Mouse (Mus musculus): ENCODE data around the gene Gm49384.

Gene Gm49384

GRCm38 (mm10) chr12:69214393-69214792 lies 10.3 kb upstream of the Gm49384 start:
- H3K27me3 ChIP-seq (ENCODE audit: control insufficient read depth, insufficient read depth, low read length, poor library complexity, severe bottlenecking), result no peaks in the 10 kb centered on the region
- no peak for DNase-seq (ENCODE audit: low read depth, low spot score)
- no peaks in the 10 kb centered on the region for H3K36me3 ChIP-seq (ENCODE audit: control insufficient read depth, insufficient read depth, low read length, poor library complexity, severe bottlenecking)

- Histone ChIP-seq H3K36me3 (ENCODE audit: control insufficient read depth, insufficient read depth, low read length, poor library complexity, severe bottlenecking) (no peaks in the 10 kb centered on the region), H3K27me3 (ENCODE audit: control insufficient read depth, insufficient read depth, low read length, poor library complexity, severe bottlenecking) (no peaks in the 10 kb centered on the region)
- DNase-seq (ENCODE audit: low read depth, low spot score), result no peak
These were observed 9.2 kb upstream of the Gm49384 start for GRCm38 (mm10) chr12:69213186-69213777.

GRCm38 (mm10) chr12:69211057-69211456 lies 7.0 kb upstream of the Gm49384 start:
- Histone ChIP-seq H3K36me3 (ENCODE audit: control insufficient read depth, insufficient read depth, low read length, poor library complexity, severe bottlenecking) (no peaks in the 10 kb centered on the region; the same call in 1 of the 2 replicates), H3K27me3 (ENCODE audit: control insufficient read depth, insufficient read depth, low read length, poor library complexity, severe bottlenecking) (no peaks in the 10 kb centered on the region)
- DNase-seq (ENCODE audit: low read depth, low spot score), result peak; percentile 32

GRCm38 (mm10) chr12:69210056-69210979 lies 6.3 kb upstream of the Gm49384 start:
- DNase-seq (ENCODE audit: low read depth, low spot score), result no peak
- H3K36me3 ChIP-seq (ENCODE audit: control insufficient read depth, insufficient read depth, low read length, poor library complexity, severe bottlenecking), result no peaks in the 10 kb centered on the region; the same call in 1 of the 2 replicates
- no peaks in the 10 kb centered on the region for H3K27me3 ChIP-seq (ENCODE audit: control insufficient read depth, insufficient read depth, low read length, poor library complexity, severe bottlenecking)

- Histone ChIP-seq H3K36me3 (ENCODE audit: control insufficient read depth, insufficient read depth, low read length, poor library complexity, severe bottlenecking) (no peaks in the 10 kb centered on the region; the same call in 1 of the 2 replicates), H3K27me3 (ENCODE audit: control insufficient read depth, insufficient read depth, low read length, poor library complexity, severe bottlenecking) (no peaks in the 10 kb centered on the region)
- peak; percentile 30 for DNase-seq (ENCODE audit: low read depth, low spot score)
These were observed 4.5 kb upstream of the Gm49384 start for GRCm38 (mm10) chr12:69208520-69208919.

GRCm38 (mm10) chr12:69207926-69208325 lies 3.9 kb upstream of the Gm49384 start:
- DNase-seq (ENCODE audit: low read depth, low spot score), result no peak
- H3K27me3 ChIP-seq (ENCODE audit: control insufficient read depth, insufficient read depth, low read length, poor library complexity, severe bottlenecking), result no peaks in the 10 kb centered on the region

GRCm38 (mm10) chr12:69207396-69207795 lies 3.3 kb upstream of the Gm49384 start:
- DNase-seq (ENCODE audit: low read depth, low spot score), result no peak
- no peaks in the 10 kb centered on the region for H3K27me3 ChIP-seq (ENCODE audit: control insufficient read depth, insufficient read depth, low read length, poor library complexity, severe bottlenecking)
- H3K36me3 ChIP-seq (ENCODE audit: control insufficient read depth, insufficient read depth, low read length, poor library complexity, severe bottlenecking), result no peaks in the 10 kb centered on the region; the same call in 1 of the 2 replicates

More at GRCm38 (mm10) chr12:69207926-69208325, 3.9 kb upstream of the Gm49384 start:
- no peaks in the 10 kb centered on the region; the same call in 1 of the 2 replicates for H3K36me3 ChIP-seq (ENCODE audit: control insufficient read depth, insufficient read depth, low read length, poor library complexity, severe bottlenecking)

GRCm38 (mm10) chr12:69198985-69199384 lies 5.1 kb downstream of the Gm49384 start:
- H3K27me3 ChIP-seq (ENCODE audit: control insufficient read depth, insufficient read depth, low read length, poor library complexity, severe bottlenecking), result no peaks in the 10 kb centered on the region
- no peak for DNase-seq (ENCODE audit: low read depth, low spot score)
- H3K36me3 ChIP-seq (ENCODE audit: control insufficient read depth, insufficient read depth, low read length, poor library complexity, severe bottlenecking), result no peaks in the 10 kb centered on the region

- Histone ChIP-seq H3K36me3 (ENCODE audit: control insufficient read depth, insufficient read depth, low read length, poor library complexity, severe bottlenecking) (no peaks in the 10 kb centered on the region), H3K27me3 (ENCODE audit: control insufficient read depth, insufficient read depth, low read length, poor library complexity, severe bottlenecking) (no peaks in the 10 kb centered on the region)
- DNase-seq (ENCODE audit: low read depth, low spot score), result peak; percentile 62
These were observed 5.9 kb downstream of the Gm49384 start, which contains the start of gene Dnaaf2 for GRCm38 (mm10) chr12:69198164-69198535. Gene Dnaaf2 (minus strand): TSS chr12:69198429.

- peak; percentile 64 for DNase-seq (ENCODE audit: low read depth, low spot score)
- H3K36me3 ChIP-seq (ENCODE audit: control insufficient read depth, insufficient read depth, low read length, poor library complexity, severe bottlenecking), result no peaks in the 10 kb centered on the region
- H3K27me3 ChIP-seq (ENCODE audit: control insufficient read depth, insufficient read depth, low read length, poor library complexity, severe bottlenecking), result no peaks in the 10 kb centered on the region
These were observed 6.5 kb downstream of the Gm49384 start for GRCm38 (mm10) chr12:69197378-69198163.

- Histone ChIP-seq H3K27me3 (ENCODE audit: control insufficient read depth, insufficient read depth, low read length, poor library complexity, severe bottlenecking) (no peaks in the 10 kb centered on the region), H3K36me3 (ENCODE audit: control insufficient read depth, insufficient read depth, low read length, poor library complexity, severe bottlenecking) (no peaks in the 10 kb centered on the region)
- DNase-seq (ENCODE audit: low read depth, low spot score), result peak; percentile 72
These were observed 7.4 kb downstream of the Gm49384 start, which contains the start of gene Gm49383 for GRCm38 (mm10) chr12:69196444-69197377. Gene Gm49383 (minus strand): TSS chr12:69197104.

GRCm38 (mm10) chr12:69192637-69193036 lies 11.4 kb downstream of the Gm49384 start:
- no peak for DNase-seq (ENCODE audit: low read depth, low spot score)
- Histone ChIP-seq H3K36me3 (ENCODE audit: control insufficient read depth, insufficient read depth, low read length, poor library complexity, severe bottlenecking) (0 out of 2 replicates have a peak, but pooled peaks cover 2% of the 10 kb centered on the region), H3K27me3 (ENCODE audit: control insufficient read depth, insufficient read depth, low read length, poor library complexity, severe bottlenecking) (no peaks in the 10 kb centered on the region)

GRCm38 (mm10) chr12:69191396-69191795 lies 12.7 kb downstream of the Gm49384 start:
- H3K36me3 ChIP-seq (ENCODE audit: control insufficient read depth, insufficient read depth, low read length, poor library complexity, severe bottlenecking), result 0 out of 2 replicates have a peak, but pooled peaks cover 2% of the 10 kb centered on the region
- no peak for DNase-seq (ENCODE audit: low read depth, low spot score)
- no peaks in the 10 kb centered on the region for H3K27me3 ChIP-seq (ENCODE audit: control insufficient read depth, insufficient read depth, low read length, poor library complexity, severe bottlenecking)

Measured in splenic B cell, adult 2 months (primary cell).